ENCODE assay signal across 20 mouse cellular contexts in the genomic region with DNA sequence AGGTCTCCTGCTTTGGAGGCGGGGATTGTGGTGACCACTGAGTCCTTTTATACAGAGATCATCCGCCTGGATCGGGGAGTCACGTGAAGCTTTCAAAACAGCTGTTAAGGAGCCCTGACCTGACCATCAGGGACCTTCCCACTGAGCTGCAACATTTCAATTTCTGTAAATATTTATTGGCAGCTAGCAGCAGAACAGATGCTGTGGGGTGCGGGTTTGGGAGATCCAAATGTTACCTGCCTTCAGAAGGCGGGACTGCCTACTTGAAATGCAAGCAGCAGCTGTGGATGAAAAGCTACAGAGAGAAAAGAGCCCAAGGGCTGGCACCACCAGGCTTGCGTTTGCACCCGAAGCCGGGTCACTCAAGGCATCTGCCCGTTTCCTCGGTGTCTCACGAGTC. TPM values are rescaled to one million over a fixed set of nuclear protein-coding genes. Genes with fewer than 3 reads are reported as not detected.
DNase-seq lines count a peak whose midpoint lies in the region; ATAC-seq and TF ChIP-seq lines count a peak whose summit lies in the region.
"Had no signal": no experiment of that assay in that cellular context is flagged by ENCODE, and none has a peak within 500 bp of the region (broad histone marks: within the 10 kb centered on the region; RNA-seq: fewer than 3 reads in every experiment).

No protein-coding gene starts in this region.

- 66% methylated on average over 12 of the region's 12 CpGs for WGBS in kidney, adult 2 months
- 60% methylated on average over 12 of the region's 12 CpGs for WGBS in kidney, embryonic 14.5 days
- 49% methylated on average over 12 of the region's 12 CpGs for WGBS in neural tube, embryonic 14.5 days
- WGBS in neural tube, embryonic 15.5 days, result 41% methylated on average over 12 of the region's 12 CpGs
- 44% methylated on average over 12 of the region's 12 CpGs for WGBS in midbrain, embryonic 13.5 days

- no peaks in the 10 kb centered on the region for H3K9me3 ChIP-seq in kidney, embryonic 14.5 days (ENCODE audit: control insufficient read depth, low read length)
- H3K9me3 ChIP-seq in neural tube, embryonic 14.5 days (ENCODE audit: control insufficient read depth, low read length), result no peaks in the 10 kb centered on the region
- H3K9me3 ChIP-seq in neural tube, embryonic 15.5 days (replicated peaks), result no peaks in the 10 kb centered on the region
- H3K9me3 ChIP-seq in midbrain, embryonic 13.5 days, result no peaks in the 10 kb centered on the region
- H3K9me3 ChIP-seq: limb, embryonic 15.5 days had no signal

- no peak for TF ChIP-seq POLR2A in kidney, adult 2 months (IDR thresholded peaks at IDR 0.05; ENCODE audit: low read depth, low read length)

- no peak overlapping the region for H3K4me3 ChIP-seq in kidney, adult 2 months (ENCODE audit: insufficient read depth, low read depth, low read length)
- no peak overlapping the region for H3K4me3 ChIP-seq in kidney, embryonic 14.5 days (ENCODE audit: low read length)
- H3K4me3 ChIP-seq in neural tube, embryonic 14.5 days (ENCODE audit: low read depth, low read length), result no peak overlapping the region
- no peak overlapping the region for H3K4me3 ChIP-seq in neural tube, embryonic 15.5 days (replicated peaks)
- no peak overlapping the region for H3K4me3 ChIP-seq in midbrain, embryonic 13.5 days (replicated peaks)
- H3K4me3 ChIP-seq: limb, embryonic 15.5 days had no signal

- H3K4me1 ChIP-seq in kidney, adult 2 months (ENCODE audit: control insufficient read depth, insufficient read depth, low read length), result no peaks in the 10 kb centered on the region
- H3K4me1 ChIP-seq in kidney, embryonic 14.5 days (ENCODE audit: control insufficient read depth, insufficient read depth, low read length), result no peaks in the 10 kb centered on the region
- H3K4me1 ChIP-seq in neural tube, embryonic 14.5 days (ENCODE audit: control insufficient read depth, insufficient read depth, low read length), result no peaks in the 10 kb centered on the region
- H3K4me1 ChIP-seq in neural tube, embryonic 15.5 days, result peaks cover 6% of the 10 kb centered on the region; the same call in 1 of the 2 replicates
- peaks cover 10% of the 10 kb centered on the region for H3K4me1 ChIP-seq in midbrain, embryonic 13.5 days (replicated peaks)
- H3K4me1 ChIP-seq: limb, embryonic 15.5 days had no signal

- ATAC-seq in kidney, embryonic 14.5 days (ENCODE audit: low FRiP score, low TSS enrichment), result no peak
- no peak for ATAC-seq in neural tube, embryonic 14.5 days (ENCODE audit: low read depth)
- ATAC-seq in neural tube, embryonic 15.5 days (ENCODE audit: low FRiP score), result no peak
- ATAC-seq in midbrain, embryonic 13.5 days, result no peak
- ATAC-seq: activated CD4-positive, CD25-positive, alpha-beta regulatory T cell, adult 4 months; Patski had no signal

- H3K36me3 ChIP-seq in kidney, adult 2 months (ENCODE audit: control insufficient read depth, insufficient read depth, low read length), result no peaks in the 10 kb centered on the region
- no peaks in the 10 kb centered on the region for H3K36me3 ChIP-seq in kidney, embryonic 14.5 days (ENCODE audit: control insufficient read depth, insufficient read depth, low read length)
- no peaks in the 10 kb centered on the region for H3K36me3 ChIP-seq in neural tube, embryonic 14.5 days (ENCODE audit: control insufficient read depth, insufficient read depth, low read length)
- H3K36me3 ChIP-seq in neural tube, embryonic 15.5 days, result no peaks in the 10 kb centered on the region
- no peaks in the 10 kb centered on the region for H3K36me3 ChIP-seq in midbrain, embryonic 13.5 days
- H3K36me3 ChIP-seq: limb, embryonic 15.5 days had no signal

- peak; percentile 43 for DNase-seq in kidney, adult 2 months
- peak; percentile 32 to 60 for DNase-seq in kidney, postnatal 25 days
- DNase-seq in embryo, embryonic 11 days, result no peak
- no peak for DNase-seq in spleen, postnatal 36 days (ENCODE audit: low spot score in 2 of 2)
- DNase-seq: adrenal gland, postnatal 14 days; cerebellum, adult 8-10 months; gastrocnemius, postnatal 25 days; lung, postnatal 10 days; thymus, postnatal 36 days had no signal

- no peak overlapping the region for H3K27ac ChIP-seq in kidney, adult 2 months (ENCODE audit: insufficient read depth, low read depth, low read length)
- no peak overlapping the region for H3K27ac ChIP-seq in kidney, embryonic 14.5 days (ENCODE audit: low read depth, low read length)
- peak overlapping the region; percentile 22; the same call in 1 of the 2 replicates for H3K27ac ChIP-seq in neural tube, embryonic 14.5 days (ENCODE audit: low read depth, low read length)
- H3K27ac ChIP-seq in neural tube, embryonic 15.5 days (replicated peaks), result no peak overlapping the region
- H3K27ac ChIP-seq in midbrain, embryonic 13.5 days, result no peak overlapping the region
- H3K27ac ChIP-seq: limb, embryonic 15.5 days had no signal

- TF ChIP-seq CTCF in kidney, adult 2 months (conservative IDR thresholded peaks at IDR 0.05; ENCODE audit: insufficient read depth, insufficient read length, low read depth, low read length), result no peak

- H3K4me2 ChIP-seq in kidney, embryonic 14.5 days (replicated peaks; ENCODE audit: low read depth, low read length), result no peak overlapping the region
- no peak overlapping the region for H3K4me2 ChIP-seq in neural tube, embryonic 14.5 days (ENCODE audit: low read depth, low read length)
- no peak overlapping the region for H3K4me2 ChIP-seq in neural tube, embryonic 15.5 days
- H3K4me2 ChIP-seq in midbrain, embryonic 13.5 days (replicated peaks), result 0 out of 2 replicates have a peak overlapping the region, but pooled peaks have one; percentile 8
- H3K4me2 ChIP-seq: heart, embryonic 11.5 days; limb, embryonic 15.5 days had no signal

- no peak overlapping the region for H3K9ac ChIP-seq in kidney, embryonic 14.5 days (ENCODE audit: low read depth, low read length)
- no peak overlapping the region for H3K9ac ChIP-seq in neural tube, embryonic 14.5 days (replicated peaks; ENCODE audit: low read depth, low read length)
- H3K9ac ChIP-seq in neural tube, embryonic 15.5 days (replicated peaks), result no peak overlapping the region
- peak overlapping the region; percentile 42; the same call in 1 of the 2 replicates for H3K9ac ChIP-seq in midbrain, embryonic 13.5 days (replicated peaks)
- H3K9ac ChIP-seq: limb, embryonic 15.5 days had no signal

- H3K27me3 ChIP-seq in kidney, adult 2 months (replicated peaks; ENCODE audit: control insufficient read depth, insufficient read depth, low read length), result no peaks in the 10 kb centered on the region
- H3K27me3 ChIP-seq in kidney, embryonic 14.5 days (ENCODE audit: control insufficient read depth, insufficient read depth, low read length), result no peaks in the 10 kb centered on the region
- no peaks in the 10 kb centered on the region for H3K27me3 ChIP-seq in neural tube, embryonic 14.5 days (ENCODE audit: control insufficient read depth, insufficient read depth, low read length)
- no peaks in the 10 kb centered on the region for H3K27me3 ChIP-seq in neural tube, embryonic 15.5 days (replicated peaks)
- no peaks in the 10 kb centered on the region for H3K27me3 ChIP-seq in midbrain, embryonic 13.5 days
- H3K27me3 ChIP-seq: limb, embryonic 15.5 days; Patski had no signal

RNA-seq across cellular contexts. Expression of a gene that starts 21.4 kb away (rescaled TPM):
- polyA plus RNA-seq in kidney, adult 2 months (2012; rRNA removed), result 0.09 and 0.15 TPM in 2 replicates
- polyA plus RNA-seq in kidney, embryonic 14.5 days (2014; fragmentation: Nextera tagmentation; extraction: Ambion mirVana), result not detected in 2 replicates
- not detected in 2 replicates for polyA plus RNA-seq in neural tube, embryonic 14.5 days (2014; fragmentation: Nextera tagmentation; extraction: Ambion mirVana)
- polyA plus RNA-seq in neural tube, embryonic 15.5 days (2015; fragmentation: Nextera tagmentation; extraction: Ambion mirVana), result not detected in 2 replicates
- polyA plus RNA-seq in midbrain, embryonic 13.5 days (2015; fragmentation: Nextera tagmentation; extraction: Ambion mirVana), result not detected in 2 replicates
- polyA plus RNA-seq: activated CD4-positive, CD25-positive, alpha-beta regulatory T cell, adult 4 months; embryonic facial prominence, embryonic 14.5 days; frontal cortex, adult 2 months; heart, embryonic 11.5 days; limb, embryonic 15.5 days; liver, embryonic 16.5 days; Patski had no signal

RNA-seq across cellular contexts. Expression of a gene that starts 36.1 kb away (rescaled TPM):
- 6.7 and 7.5 TPM in 2 replicates for polyA plus RNA-seq in kidney, adult 2 months (2012; rRNA removed)
- 15.8 and 23.6 TPM in 2 replicates for polyA plus RNA-seq in kidney, embryonic 14.5 days (2014; fragmentation: Nextera tagmentation; extraction: Ambion mirVana)
- polyA plus RNA-seq in neural tube, embryonic 14.5 days (2014; fragmentation: Nextera tagmentation; extraction: Ambion mirVana), result 88.5 and 98.3 TPM in 2 replicates
- 82.3 and 88.9 TPM in 2 replicates for polyA plus RNA-seq in neural tube, embryonic 15.5 days (2015; fragmentation: Nextera tagmentation; extraction: Ambion mirVana)
- 49.0 and 53.3 TPM in 2 replicates for polyA plus RNA-seq in midbrain, embryonic 13.5 days (2015; fragmentation: Nextera tagmentation; extraction: Ambion mirVana)

Comparison
In these comparisons a context has a peak if more than half of its experiments do, and no peak if none do; other contexts are left out.
1. DNase-seq: peak in kidney, adult 2 months (single experiment) and kidney, postnatal 25 days (2 of 2); none in embryo, embryonic 11 days (single experiment) and spleen, postnatal 36 days (0 of 2).